Mouse (Mus musculus) brain, adult 2 months (tissue): ENCODE measurements around the gene R3hdml.

ENCODE experiments used
- DNase-seq: peaks from one replicate; pipeline ENCODE4 v3.0.0; 2011; ENCODE audit warnings: low read depth, low spot score

Gene R3hdml

DNA sequence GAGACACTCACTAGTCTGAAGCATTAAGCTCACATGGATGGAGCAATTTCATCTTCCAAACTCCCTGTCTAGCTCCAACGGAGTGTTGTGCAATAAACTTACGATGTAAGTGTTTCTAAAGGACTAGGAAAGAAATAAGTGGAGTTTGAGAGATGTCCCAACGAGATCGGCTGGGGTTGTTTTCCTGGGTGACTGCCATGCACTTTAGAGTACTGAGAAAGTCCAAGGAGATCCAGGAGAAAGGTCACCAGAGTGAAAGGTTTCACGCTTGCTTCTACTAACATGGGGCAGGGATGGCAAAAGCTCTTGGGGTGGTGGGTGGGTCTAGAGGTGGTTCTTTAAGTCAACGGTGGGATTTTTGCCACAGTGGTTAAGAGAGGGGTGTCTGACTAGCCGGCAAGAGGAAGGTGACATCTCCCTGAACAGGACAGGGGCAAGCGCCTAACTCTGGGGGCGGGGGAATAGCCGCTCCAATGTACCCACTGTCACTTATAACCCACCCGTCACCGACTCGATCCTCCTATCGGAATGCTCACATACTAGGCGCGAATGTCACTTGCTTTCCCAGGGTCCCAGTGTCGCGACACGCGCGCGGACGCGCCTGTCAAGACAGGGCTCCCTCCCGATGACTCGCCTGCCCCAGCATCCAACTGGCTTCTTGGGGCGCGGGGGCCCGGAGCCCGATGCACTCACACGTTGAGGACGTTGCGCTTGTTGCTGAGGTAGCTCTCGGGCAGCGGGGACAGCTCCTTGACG is 20.2 kb upstream of the R3hdml start:
- no peak for DNase-seq

DNA sequence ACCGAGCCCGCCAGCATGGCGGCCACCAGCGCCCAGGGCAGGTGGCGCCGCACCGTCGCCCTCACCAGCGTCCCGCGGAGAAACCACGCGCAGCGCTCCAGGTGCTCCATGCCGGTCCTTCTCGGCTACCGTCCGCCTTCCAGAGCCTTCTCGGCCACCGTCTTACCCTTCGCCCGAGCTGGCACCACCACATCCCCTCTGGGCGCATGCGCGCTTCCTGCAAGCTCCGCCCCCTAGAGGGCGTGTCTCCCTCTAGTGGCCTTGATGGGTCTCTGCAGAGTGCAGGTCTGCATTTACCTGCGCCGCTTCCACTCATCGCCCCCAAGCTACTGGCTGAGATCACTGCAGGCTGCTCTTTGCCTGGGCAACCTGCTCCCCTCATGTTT is 19.7 kb upstream of the R3hdml start, which contains the start of gene Fitm2:
TSS of gene Fitm2 (minus strand) at position 164 of the 386 bp plus-strand sequence.
- DNase-seq: peak; percentile 98

DNA sequence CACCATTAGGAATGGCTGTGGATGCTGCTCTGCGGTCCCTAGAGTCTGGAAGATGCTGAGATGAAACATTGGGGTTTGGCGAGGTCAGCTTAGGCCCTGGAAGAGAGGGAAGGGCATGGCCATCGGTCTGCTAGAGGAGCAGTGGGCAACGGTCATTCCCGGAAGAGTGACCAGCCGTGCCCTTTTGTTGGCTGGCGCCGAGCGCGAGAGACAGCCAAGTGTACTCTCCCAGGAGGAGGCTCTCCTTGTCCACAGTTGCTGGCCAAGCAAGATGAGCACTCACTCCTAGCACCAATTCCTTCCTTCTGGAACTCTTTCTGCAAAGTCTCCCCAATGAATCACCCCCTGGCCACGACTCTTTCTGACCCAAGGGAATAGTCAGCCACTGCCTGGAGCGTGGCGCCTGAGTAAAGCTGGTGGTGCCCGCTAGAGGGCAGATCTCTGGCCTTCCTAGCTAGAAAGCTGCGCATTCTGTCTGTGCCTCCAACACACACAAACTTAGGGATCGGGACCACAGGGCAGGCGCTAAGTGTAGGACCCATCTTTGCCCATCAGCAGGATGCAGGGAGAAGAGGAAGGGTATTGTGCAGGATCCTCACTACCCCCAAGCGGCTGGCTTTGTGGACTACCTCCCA is 11.8 kb upstream of the R3hdml start:
- DNase-seq: no peak

GRCm38 (mm10) chr2:163481539-163482029 is 10.5 kb upstream of the R3hdml start:
- peak; percentile 27 for DNase-seq

DNA sequence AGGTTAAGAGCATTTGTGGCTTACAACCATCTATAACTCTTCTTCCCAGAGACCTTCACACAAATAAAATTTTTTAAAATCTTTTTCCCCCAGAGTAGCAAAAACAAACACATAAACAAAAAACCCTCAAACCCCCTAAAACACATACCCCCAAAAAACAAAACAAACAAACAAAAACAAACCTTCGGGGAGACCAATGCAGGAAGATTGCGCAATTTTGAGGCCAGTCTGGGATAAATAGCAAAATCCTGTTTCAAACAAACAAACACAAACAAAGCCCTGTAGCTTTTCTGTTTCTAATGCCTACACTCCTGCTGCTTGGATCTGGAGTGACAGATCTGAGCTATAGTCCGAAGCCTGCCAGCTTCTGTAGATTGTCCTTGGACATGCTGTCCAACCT is 4.8 kb upstream of the R3hdml start:
- no peak for DNase-seq

DNA sequence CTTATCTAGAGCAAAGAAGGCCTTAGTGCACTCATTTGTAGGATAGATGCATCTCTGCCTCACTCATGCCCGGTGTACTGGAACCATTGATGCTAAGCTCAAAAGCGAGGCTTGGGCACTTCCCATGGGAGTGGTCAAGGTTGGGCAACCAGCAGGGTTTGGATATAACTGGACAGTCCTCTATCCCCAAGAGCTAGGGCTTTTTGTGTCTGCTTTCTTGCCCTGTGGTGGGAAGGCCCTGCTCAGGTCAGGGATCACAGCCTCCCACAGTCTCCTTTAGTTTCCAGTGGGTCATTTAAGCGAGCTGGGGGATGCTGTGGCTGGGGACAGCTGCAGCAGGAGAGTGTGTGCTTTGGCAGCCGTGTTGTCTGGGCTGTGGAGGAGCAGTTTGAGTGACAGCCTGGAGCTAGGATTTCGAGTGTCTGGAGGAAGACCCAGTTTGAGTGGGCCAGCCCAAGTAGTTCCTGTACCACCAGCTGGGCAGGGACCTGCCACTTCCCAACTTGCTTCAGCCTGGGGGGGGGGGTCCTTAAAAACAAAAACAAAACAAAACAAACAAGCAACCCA is 2.3 kb upstream of the R3hdml start:
- DNase-seq: no peak

DNA sequence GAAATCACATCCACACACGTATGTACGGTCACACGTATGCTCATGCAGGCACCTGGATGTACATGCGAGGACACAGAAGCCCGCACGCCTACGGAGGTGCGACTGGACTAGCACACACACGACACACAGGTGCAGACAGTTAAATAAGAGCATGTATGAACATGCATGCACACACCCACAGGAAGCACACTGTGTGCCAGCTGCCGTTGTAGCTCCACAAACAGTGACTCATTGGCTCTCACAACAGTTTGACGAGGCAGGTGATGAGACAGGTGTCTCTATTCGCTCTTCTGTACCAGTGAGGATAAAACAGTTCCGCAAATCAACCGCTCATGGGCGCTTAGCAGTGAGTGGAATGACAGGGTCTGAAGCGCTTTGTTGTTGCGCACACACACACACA is 1.5 kb upstream of the R3hdml start:
- peak; percentile 9 for DNase-seq

- DNase-seq: peak; percentile 53
These were observed 767 bp upstream of the R3hdml start for GRCm38 (mm10) chr2:163491351-163491750.

DNA sequence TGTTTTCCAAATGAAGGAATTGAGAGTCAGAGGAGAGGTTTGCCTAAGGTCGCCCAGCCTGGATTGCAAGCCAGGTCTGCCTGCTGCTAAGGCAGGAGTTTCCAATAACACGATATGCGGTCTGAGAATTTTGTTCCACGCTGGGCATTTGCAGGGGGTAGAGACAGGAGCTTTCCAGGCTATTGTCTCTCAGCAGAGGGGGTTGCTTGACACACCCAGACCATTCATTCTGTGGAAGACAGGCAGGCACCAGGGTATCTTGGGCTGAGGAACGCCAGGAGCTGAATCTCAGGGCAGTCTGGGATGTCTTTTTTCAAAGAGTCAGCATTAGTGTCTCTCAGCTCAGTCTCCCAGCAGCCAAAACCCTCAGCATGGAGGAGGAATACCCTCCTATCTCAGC is 913 bp downstream of the R3hdml start:
- DNase-seq: no peak

DNA sequence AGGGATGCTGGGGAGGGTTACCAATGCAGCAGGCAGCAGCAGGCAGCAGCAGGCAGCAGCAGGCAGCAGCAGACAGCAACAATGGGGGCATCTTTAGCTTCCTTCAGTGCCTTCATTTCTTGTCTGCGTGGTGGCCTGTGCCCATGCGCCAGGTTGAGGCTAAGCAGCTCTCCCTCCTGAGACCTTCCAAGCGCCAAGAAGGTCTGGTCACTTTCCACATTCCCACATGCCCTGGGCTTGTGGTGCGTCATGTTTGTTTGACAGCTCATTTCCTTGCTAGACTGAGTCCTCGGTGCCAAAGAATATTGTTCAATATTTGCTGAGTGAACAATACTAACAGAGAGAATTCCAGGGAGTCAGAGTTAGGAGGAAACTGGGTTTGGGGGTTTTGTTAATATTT is 1.9 kb downstream of the R3hdml start:
- no peak for DNase-seq

DNA sequence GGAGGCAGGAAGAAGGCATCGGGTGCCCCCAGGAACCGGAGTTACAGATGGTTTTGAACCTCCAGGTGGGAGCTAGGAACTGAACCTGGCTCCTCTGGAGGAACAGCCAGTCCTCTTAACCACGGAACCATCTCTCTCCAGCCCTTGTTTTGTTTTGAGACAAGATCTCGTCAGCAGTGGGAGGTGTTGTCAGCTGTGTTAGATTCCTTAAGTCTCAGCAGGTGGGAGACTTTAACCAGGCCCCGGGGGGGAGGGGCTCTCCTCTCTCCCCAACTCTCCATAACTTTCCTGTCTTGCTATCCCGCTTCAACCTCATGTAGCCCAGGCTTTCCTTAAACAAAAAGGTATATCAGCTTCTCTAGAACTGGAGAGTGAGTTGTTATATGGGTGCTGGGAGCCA is 2.3 kb downstream of the R3hdml start:
- no peak for DNase-seq

DNA sequence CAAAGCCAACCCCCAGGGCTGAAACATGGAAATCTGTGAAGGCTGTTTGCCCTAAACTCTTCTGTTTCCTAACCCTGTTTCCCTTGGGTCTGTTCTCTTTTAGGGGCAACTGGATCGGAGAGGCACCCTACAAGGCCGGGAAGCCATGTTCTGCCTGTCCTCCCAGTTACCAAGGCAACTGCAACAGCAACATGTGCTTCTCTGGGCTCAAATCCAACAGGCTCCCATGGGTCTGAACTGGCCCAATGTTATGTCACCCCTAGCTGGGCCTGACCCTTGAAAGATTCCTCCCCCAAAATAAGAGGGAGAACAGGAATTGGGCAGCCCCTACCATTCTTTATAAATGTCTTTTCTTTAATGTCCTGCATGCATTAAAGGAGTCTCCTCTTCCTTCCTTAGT is 10.1 kb downstream of the R3hdml start:
- no peak for DNase-seq

DNA sequence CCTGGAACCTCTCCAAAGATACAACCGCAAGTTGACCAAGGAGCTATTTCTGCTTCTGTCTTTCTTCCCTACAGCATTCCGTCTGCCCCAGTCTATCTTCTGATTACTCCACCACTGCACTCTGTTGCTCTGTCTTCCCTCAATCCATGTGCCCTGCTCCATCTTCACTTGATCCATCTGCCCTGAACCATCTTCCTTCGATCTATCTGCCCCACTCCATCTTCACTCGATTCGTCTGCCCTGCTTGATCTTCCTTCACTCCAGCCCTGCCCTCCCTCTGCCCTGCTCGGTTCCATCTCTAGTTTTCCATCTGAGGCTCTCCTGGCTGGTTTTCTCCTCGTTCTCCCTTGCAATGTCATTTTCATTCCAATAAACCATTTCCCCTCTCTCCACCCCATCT is 11.1 kb downstream of the R3hdml start:
- DNase-seq: no peak

DNA sequence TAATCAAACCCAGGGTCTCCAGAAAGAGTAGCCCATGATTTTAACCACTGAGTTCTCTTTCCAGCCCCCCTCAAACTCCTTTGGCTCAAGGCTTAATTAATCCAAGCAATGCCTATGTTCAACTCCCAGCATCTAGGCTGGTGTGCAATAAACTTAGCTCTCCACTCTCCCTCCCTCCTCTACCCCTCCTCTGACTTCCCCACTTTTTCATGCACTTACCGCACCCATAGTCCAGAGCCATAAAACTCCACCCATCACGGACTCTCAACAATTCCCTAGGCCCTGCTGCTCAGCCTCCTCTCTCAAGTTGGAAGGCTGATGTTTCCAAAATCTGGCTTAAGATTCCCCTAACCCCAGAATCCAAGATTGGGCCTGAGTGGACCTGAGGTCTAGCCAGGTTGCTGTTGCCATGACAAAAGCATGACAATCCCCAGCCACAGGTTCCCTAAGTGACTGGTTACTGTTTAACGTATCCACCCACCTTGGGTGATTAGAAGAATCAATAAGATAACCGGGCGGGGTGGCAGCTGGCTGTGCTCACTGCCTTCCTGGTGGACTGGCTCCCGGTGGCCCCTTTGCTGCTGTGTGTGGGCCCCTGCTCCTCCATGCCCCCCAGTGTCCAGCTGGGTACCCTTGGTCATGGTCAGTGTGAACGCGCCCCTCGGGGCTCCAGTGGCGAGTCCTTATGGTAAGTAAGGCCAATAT is 14.3 kb downstream of the R3hdml start, which contains the start of gene Hnf4a:
TSS of gene Hnf4a (plus strand) at position 509 of the 705 bp plus-strand sequence.
- DNase-seq: no peak

DNA sequence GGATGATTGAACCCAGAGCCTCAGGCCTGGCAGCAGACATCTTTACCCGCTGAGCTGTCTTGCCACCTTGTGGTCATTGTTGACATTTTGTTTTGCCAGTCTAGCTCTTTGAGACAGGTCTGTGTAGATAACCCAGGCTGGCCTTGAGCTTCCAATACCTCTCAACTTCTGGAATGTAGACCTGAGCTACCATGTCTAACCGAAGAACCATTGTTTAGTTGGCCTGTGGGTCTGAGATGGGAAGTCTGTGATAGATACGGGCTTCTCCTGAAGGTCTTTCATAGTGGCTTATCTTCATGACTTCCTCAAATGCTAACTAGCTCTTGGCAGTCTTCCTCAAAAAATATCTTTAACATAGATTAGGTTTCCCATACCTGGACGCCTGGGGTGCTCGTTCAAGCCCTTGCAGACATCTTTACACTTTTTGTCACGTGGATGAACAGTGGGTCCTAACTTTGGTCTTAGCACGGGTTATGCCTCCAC is 33.7 kb downstream of the R3hdml start:
- no peak for DNase-seq

GRCm38 (mm10) chr2:163527497-163527896 is 35.4 kb downstream of the R3hdml start:
- DNase-seq: no peak

- no peak for DNase-seq
These were observed 38.3 kb downstream of the R3hdml start for GRCm38 (mm10) chr2:163530418-163530817.

DNA sequence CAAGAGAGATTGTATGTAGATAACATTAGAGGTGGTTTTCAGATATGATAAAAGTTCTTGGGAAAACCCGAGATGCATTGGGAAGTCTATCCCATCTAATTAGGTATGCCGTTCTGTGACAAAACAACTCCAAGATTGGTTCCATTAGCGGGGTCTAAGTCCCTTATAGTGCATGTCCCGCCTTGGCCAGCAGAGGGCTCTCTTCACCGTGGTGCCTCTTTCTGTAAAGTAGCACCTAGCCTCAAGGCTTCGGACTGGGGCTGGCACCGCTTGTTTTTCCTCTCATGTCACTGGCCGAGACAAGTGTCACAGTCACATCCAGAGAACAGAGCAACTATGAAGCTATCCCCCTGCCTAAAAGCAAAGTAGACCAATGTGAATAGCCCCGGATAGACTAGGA is 39.8 kb downstream of the R3hdml start:
- peak; percentile 87 for DNase-seq

- no peak for DNase-seq
These were observed 41.1 kb downstream of the R3hdml start for GRCm38 (mm10) chr2:163533226-163533625.

- peak; percentile 94 for DNase-seq
These were observed 42.9 kb downstream of the R3hdml start for GRCm38 (mm10) chr2:163534958-163535524.

DNA sequence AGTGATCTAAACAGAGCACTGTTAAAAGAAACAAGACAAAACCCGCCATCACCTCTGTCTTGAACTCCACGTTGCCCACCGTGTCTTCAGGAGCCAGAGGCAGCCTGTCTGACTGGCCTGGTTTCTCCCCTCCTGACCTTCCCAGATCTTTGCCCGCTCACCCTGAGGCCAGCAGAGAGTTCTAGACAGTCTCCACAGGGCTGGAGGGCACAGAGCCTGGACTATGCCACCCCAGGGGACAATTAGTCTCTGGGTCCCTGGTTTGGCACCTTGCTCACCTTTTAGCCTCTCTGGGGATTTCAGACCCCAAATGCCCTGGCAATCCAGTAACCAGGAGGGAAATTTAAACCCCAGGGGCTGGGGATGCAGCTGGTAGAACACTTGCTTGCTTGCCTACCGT is 45.3 kb downstream of the R3hdml start:
- no peak for DNase-seq

GRCm38 (mm10) chr2:163538410-163538809 is 46.3 kb downstream of the R3hdml start:
- peak; percentile 56 for DNase-seq
